Mouse (Mus musculus) ES-E14 (cell line): ENCODE results near the gene Susd1. TPM values are rescaled to one million over a fixed set of nuclear protein-coding genes. Genes with fewer than 3 reads are reported as not detected.

Experiments
- DNase-seq: peaks from one replicate; pipeline ENCODE4 v3.0.0-alpha.2; 2013; ENCODE audit warnings: low read depth, low spot score
- H3K27ac ChIP-seq: 2 replicates; pipeline ENCODE4 v1.5.1; 2012; ENCODE audit warnings: low read depth, mild to moderate bottlenecking, low read length, moderate library complexity, mixed read lengths; ENCODE audit not compliant: poor library complexity, insufficient read depth, severe bottlenecking
- H3K36me3 ChIP-seq: 2 replicates; pipeline ENCODE4 v1.6.1; 2012; ENCODE audit warnings: mild to moderate bottlenecking, low read length, moderate library complexity, mixed read lengths; ENCODE audit not compliant: control insufficient read depth, poor library complexity, insufficient read depth, severe bottlenecking
- H3K4me1 ChIP-seq, 2 experiments: fragments of 150-350 bp in 1 of 2; sonication (generic) in 1 of 2; 2 replicates each; pipeline ENCODE4 v1.6.1; 2012; ENCODE audit warnings: low read length in 2 of 2, mild to moderate bottlenecking in 1 of 2, mixed read lengths in 1 of 2; ENCODE audit not compliant: control insufficient read depth in 2 of 2, insufficient read depth in 2 of 2, poor library complexity in 1 of 2
- H3K4me3 ChIP-seq, 2 experiments: fragments of 150-350 bp in 1 of 2; sonication (generic) in 1 of 2; 2 replicates each; pipeline ENCODE4 v1.5.1; 2012; ENCODE audit warnings: low read length in 2 of 2, low read depth in 1 of 2, mild to moderate bottlenecking in 1 of 2, mixed read lengths in 1 of 2; ENCODE audit not compliant: insufficient read depth in 1 of 2, poor library complexity in 1 of 2, severe bottlenecking in 1 of 2
- H3K9ac ChIP-seq: 2 replicates; pipeline ENCODE4 v1.6.1; 2012; ENCODE audit warnings: low read depth, mild to moderate bottlenecking, low read length, mixed read lengths; ENCODE audit not compliant: poor library complexity, insufficient read depth, severe bottlenecking
- H3K9me3 ChIP-seq: fragments of 150-350 bp; sonication (generic); 2 replicates; pipeline ENCODE4 v1.6.1; 2012; ENCODE audit warnings: low read depth, mild to moderate bottlenecking, low read length; ENCODE audit not compliant: control insufficient read depth, insufficient read depth
- CHD2 ChIP-seq: IDR thresholded peaks from 2 replicates; pipeline ENCODE4 v1.6.1; 2014; ENCODE audit warnings: mild to moderate bottlenecking, low read depth, low read length, inconsistent platforms
- HCFC1 ChIP-seq: IDR thresholded peaks from 2 replicates; pipeline ENCODE4 v1.6.1; 2012; ENCODE audit warnings: low read length, inconsistent platforms, borderline replicate concordance; ENCODE audit not compliant: insufficient read depth
- MAFK ChIP-seq: IDR thresholded peaks from 2 replicates; pipeline ENCODE4 v1.6.1; 2014; ENCODE audit warnings: mild to moderate bottlenecking, low read depth, low read length, inconsistent platforms; ENCODE audit not compliant: insufficient read depth
- ZC3H11A ChIP-seq: IDR thresholded peaks from 2 replicates; pipeline ENCODE4 v1.6.1; 2012; ENCODE audit warnings: low read depth, mild to moderate bottlenecking, inconsistent platforms, low read length, borderline replicate concordance
- ZNF384 ChIP-seq: IDR thresholded peaks from 2 replicates; pipeline ENCODE4 v1.6.1; 2012; ENCODE audit warnings: low read depth, low read length, inconsistent platforms
- in situ Hi-C, 2 experiments: fragments of 600-800 bp; cut with MboI; formaldehyde crosslinking; loops; one replicate each; pipeline ENCODE4 v1.15.1; 2025; ENCODE audit warnings: low sequenced_read_pairs in 2 of 2, inconsistent platforms in 1 of 2; ENCODE audit not compliant: unreplicated experiment in 2 of 2
- total RNA-seq: library from RNA; depleted of rRNA; stranded (reverse); fragments of 300-350 nt; gene quantifications from 2 replicates; pipeline ENCODE4 v1.2.3, GENCODE M21; 2012

The Susd1 gene
- total RNA-seq, 1 experiment: 7.7 TPM

- H3K27ac ChIP-seq: no peak overlapping the region
- no peak for TF ChIP-seq CHD2
- no peak for TF ChIP-seq ZNF384
- no peak for TF ChIP-seq ZC3H11A
- no peak for TF ChIP-seq HCFC1
- no peak for TF ChIP-seq MAFK
- H3K36me3 ChIP-seq: no peaks in the 10 kb centered on the region
- no peak for DNase-seq
- no peak overlapping the region for H3K4me3 ChIP-seq
- no peaks in the 10 kb centered on the region for H3K4me1 ChIP-seq
- H3K9ac ChIP-seq: no peak overlapping the region
- H3K9me3 ChIP-seq: no peaks in the 10 kb centered on the region
- in situ Hi-C loops: no loop called here
Measured at GRCm38 (mm10) chr4:59322056-59322455, 116.4 kb downstream of the Susd1 start.

DNA sequence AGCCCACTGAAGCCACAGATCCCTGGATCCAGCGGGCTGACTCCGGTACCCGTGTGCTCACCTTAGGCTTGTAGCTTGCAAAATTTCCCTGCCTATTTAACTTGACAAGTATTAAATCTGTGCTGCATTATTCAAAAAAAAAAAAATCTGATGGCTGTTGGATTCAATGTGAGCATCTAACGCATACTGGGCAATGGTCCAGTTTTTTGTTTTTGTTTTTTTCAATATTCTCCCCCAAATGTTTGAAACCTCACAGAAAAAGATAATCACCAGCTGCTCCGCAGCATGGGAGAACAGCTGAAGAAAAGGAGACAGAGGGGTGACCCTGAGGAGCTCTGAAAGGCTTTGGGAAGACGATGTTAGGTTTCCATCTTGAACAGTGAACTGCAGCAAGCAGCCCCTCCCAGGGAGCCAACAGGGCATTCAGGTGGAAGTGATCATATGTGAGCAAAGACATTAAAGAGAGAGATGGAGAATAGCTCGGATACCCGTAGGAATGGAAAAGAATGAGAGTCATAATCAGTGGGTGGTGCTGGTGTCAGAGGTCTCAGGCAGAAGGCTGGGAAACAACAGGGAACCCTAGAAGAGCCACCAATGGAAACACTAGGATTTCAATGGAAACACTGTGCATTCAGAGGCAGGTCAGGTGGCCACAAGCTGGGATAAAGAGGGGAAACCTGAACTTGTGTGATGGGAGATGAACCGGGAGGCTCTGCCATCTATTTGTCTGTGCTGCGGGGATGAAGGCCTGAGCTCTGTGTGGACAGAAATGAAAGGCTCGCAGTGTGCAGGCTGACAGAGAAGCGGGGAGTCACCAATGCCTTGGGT, 117.0 kb downstream of the Susd1 start:
- Histone ChIP-seq H3K4me1 (no peaks in the 10 kb centered on the region), H3K9ac (no peak overlapping the region), H3K9me3 (no peaks in the 10 kb centered on the region), H3K36me3 (no peaks in the 10 kb centered on the region), H3K4me3 (no peak overlapping the region), H3K27ac (no peak overlapping the region)
- in situ Hi-C loops: no loop called here
- DNase-seq: no peak
- TF ChIP-seq HCFC1 (no peak), CHD2 (no peak), MAFK (no peak), ZC3H11A (no peak), ZNF384 (no peak)

DNA sequence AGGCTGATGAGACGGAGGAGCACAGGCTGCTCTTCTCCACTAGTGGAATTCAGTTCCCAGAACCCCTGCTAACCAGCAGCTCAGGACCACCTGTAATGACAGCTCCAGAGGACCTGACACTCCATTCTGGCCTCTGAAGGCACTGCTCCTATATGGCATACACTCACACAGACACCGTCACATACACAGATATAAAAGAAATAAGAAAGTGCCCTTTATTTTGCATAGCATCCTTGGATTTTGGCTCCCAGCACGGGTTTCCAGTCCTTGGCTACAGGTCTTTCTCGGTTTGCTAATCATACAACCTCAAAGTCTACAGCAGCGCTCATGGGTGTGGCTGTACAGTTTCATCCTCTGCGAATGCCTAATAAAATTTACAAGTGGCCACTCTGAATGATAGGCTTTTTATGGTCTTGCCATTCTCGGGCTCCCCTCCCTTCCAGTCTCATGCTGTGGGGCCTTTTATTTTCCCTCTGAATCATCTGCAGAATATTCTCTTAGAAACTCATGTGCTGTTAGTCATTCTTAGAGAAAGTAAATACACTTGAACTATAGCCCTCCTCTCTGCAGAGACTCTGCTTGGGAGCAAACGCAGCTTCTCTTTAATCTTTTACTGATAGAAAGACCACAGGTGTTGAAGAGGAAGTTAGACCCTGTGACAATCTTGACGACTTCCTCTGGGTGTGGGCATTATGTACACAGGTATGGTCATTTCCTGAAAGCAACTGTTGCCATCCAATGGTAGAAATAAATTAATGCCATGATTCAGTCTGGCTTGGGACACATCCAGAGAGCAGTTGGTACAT, 119.1 kb downstream of the Susd1 start:
- in situ Hi-C loops: no loop called here
- Histone ChIP-seq H3K36me3 (no peaks in the 10 kb centered on the region), H3K27ac (no peak overlapping the region), H3K9me3 (no peaks in the 10 kb centered on the region), H3K9ac (no peak overlapping the region), H3K4me1 (no peaks in the 10 kb centered on the region), H3K4me3 (no peak overlapping the region)
- no peak for TF ChIP-seq MAFK
- no peak for TF ChIP-seq CHD2
- TF ChIP-seq HCFC1: no peak
- TF ChIP-seq ZNF384: no peak
- no peak for TF ChIP-seq ZC3H11A
- DNase-seq: no peak

GRCm38 (mm10) chr4:59318602-59319001, 119.8 kb downstream of the Susd1 start:
- no peak for DNase-seq
- no peaks in the 10 kb centered on the region for H3K9me3 ChIP-seq
- in situ Hi-C loops: no loop called here
- no peak for TF ChIP-seq MAFK
- no peak overlapping the region for H3K27ac ChIP-seq
- no peak overlapping the region for H3K9ac ChIP-seq
- no peak overlapping the region for H3K4me3 ChIP-seq
- no peaks in the 10 kb centered on the region for H3K36me3 ChIP-seq
- no peaks in the 10 kb centered on the region for H3K4me1 ChIP-seq
